Mouse (Mus musculus) left cerebral cortex, adult 6 months (tissue): ENCODE results near the gene Stx12. TPM values are rescaled to one million over a fixed set of nuclear protein-coding genes. Genes with fewer than 3 reads are reported as not detected.

ENCODE experiments used
- long read RNA-seq, 2 experiments: library from polyadenylated mRNA; unstranded; transcript quantifications; one replicate each; pipeline ENCODE4 v2.0.0; 2019 to 2020
- polyA plus RNA-seq: library from polyadenylated mRNA; unstranded; fragments of <200 nt; fragmentation: Nextera tagmentation; gene quantifications from 2 replicates; pipeline ENCODE4 v1.2.3, GENCODE M21; 2021

Gene Stx12
- 83.5 and 102 TPM in 2 replicates for polyA plus RNA-seq
- long read RNA-seq, experiment 1, transcript Stx12-201 (9 exons, 2,934 nt), result major isoform, 801 of 857 reads
- long read RNA-seq, experiment 1, partial matches to known transcripts, result 33 of 857 reads
- long read RNA-seq, experiment 1, other reads (novel, unspliced or antisense), result 23 of 857 reads
- long read RNA-seq, experiment 2, transcript Stx12-201 (9 exons, 2,934 nt), result major isoform, 175 of 211 reads
- long read RNA-seq, experiment 2, partial matches to known transcripts, result 8 of 211 reads
- long read RNA-seq, experiment 2, other reads (novel, unspliced or antisense), result 28 of 211 reads

DNA sequence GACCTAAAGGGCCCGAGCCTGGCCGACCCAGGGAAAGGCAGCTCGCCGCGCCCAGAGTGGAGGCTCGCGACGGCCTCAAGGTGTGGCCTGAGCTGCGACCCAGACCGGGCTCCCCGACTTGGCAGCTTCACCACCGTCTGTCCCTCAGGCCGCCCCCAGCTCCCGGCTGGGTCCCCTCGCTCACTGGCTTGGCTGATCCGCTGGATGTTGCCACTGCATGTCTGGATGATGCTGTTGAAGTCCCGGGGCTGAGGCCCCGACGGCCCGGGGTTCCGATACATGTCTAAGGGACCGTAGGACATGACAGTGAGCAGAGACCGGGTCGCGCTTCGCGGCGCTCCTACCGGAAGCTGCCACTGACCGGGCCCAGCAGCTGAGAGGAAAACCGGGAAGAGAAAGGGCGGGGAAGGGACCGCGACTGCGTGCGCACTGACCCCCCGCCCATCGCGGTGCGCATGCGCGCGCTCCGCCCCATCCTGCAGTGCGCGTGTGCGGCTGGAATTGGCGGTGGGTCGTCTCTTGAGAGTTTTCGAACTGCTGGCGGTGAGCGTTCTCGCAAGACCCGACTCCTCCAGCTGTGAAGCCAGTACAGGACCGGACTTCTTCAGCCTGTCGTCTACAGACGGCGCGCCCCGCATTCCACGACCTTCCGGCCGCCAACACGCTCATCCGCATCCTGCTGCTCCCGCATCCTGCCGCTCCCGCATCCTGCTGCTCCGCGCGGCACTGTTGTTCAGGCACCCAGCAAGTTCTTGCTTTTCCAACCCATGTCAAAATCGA lies at the start of gene Stx12:
Stx12 (minus strand) TSS at position 446 of the 780 bp plus-strand sequence.

DNA sequence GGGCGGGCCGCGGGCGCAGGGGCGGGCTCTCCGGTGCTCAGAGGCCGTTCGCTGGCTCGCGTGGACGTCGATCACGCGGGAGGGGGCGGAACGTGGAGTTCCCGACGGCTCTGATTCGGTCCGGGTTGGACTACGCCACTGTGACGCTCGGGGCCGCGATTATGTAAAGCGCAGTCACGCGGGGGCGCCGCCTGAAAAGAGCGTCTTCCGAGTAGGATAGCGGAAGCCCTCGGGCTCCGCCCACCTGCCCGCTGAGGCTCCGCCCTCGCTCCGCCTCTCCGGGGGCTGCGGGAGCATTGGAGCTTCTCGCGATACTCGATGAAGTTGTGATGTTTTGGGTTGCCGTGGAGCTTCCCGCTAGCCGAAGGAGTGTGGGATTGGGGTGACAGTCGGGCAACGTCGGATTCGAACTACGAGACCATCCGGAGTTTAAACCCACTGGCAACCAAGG lies 38.3 kb upstream of the Stx12 start, which contains the start of gene Fam76a:
Fam76a (minus strand) TSS at position 1 of the 451 bp plus-strand sequence.

DNA sequence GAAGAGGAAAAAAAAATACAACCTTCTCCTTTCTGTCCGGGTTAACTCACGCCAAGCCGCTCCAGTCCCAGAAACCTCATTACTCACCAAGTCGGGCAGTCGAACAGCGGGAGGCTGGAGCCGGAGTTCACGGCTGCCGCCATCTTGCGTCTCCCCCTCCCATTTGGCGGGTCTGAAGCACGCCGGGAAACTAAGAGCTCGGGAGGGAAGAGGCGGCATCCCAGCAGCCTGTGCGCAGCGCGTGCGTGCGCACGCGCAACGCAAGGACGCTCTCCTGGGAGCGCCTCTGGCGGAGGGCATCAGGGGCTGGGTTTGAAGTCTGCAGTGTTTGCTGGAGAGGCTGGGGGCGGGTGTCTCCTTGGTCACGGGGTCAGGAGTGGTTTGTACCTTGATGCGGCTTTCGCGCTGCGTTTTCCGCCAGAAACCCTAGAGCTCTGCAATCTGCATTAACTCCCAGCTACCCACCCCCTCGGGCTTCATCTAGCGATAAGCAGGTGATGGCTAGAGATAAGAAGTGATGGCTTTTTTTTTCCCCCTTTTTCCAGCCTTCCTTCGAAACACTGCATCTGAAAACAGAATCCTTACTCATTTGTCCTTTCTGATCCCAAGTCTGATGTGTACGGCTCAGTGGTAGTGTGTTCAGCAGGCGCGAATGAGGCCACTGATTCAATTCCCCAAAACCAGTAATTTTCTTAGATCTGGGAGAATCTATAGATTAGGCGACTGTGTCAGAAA lies 41.2 kb downstream of the Stx12 start, which contains the start of gene Ppp1r8:
Ppp1r8 (minus strand) TSS at position 200 of the 735 bp plus-strand sequence.

Other genes with a start within 250 kb of the Stx12 start
- 17.1 and 25.1 TPM in 2 replicates for gene Eya3, start 245.5 kb downstream of the Stx12 start, polyA plus RNA-seq
- gene Xkr8, start 152.0 kb downstream of the Stx12 start, polyA plus RNA-seq, result 2.5 and 2.8 TPM in 2 replicates
- gene Smpdl3b, start 127.3 kb downstream of the Stx12 start, polyA plus RNA-seq, result 2.4 and 3.2 TPM in 2 replicates
- gene Rpa2, start 116.2 kb downstream of the Stx12 start, polyA plus RNA-seq, result 16.0 and 19.3 TPM in 2 replicates
- gene Themis2, start 88.1 kb downstream of the Stx12 start, polyA plus RNA-seq, result 0.45 and 0.71 TPM in 2 replicates
- 8.9 and 11.0 TPM in 2 replicates for gene Ppp1r8, start 41.3 kb downstream of the Stx12 start, polyA plus RNA-seq
- gene Fam76a, start 38.0 kb upstream of the Stx12 start, polyA plus RNA-seq, result 34.3 and 41.1 TPM in 2 replicates
- 0.05 TPM in 1 of 2 replicates, not detected in the other for gene Fgr, start 89.6 kb upstream of the Stx12 start, polyA plus RNA-seq
- gene Ahdc1, start 126.8 kb upstream of the Stx12 start, polyA plus RNA-seq, result 2.7 and 7.4 TPM in 2 replicates
- 31.5 and 37.8 TPM in 2 replicates for gene Wasf2, start 246.0 kb upstream of the Stx12 start, polyA plus RNA-seq